Mouse (Mus musculus): ENCODE data around the gene Mecom. TPM values are rescaled to one million over a fixed set of nuclear protein-coding genes. Genes with fewer than 3 reads are reported as not detected.
"Not testable (repeated sequence)": the region's sequence is repeated elsewhere in the genome, so short reads cannot be mapped to it uniquely, and the experiment has no call there.

The Mecom gene
- 1 to 10 TPM; 4.9 to 7.0 TPM for total RNA-seq (2021)
- long read RNA-seq, experiment 1 = 0 reads
- long read RNA-seq, experiment 2, partial matches to known transcripts = 0 of 2 reads
- long read RNA-seq, experiment 2, other reads (novel, unspliced or antisense) = 2 of 2 reads

DNA sequence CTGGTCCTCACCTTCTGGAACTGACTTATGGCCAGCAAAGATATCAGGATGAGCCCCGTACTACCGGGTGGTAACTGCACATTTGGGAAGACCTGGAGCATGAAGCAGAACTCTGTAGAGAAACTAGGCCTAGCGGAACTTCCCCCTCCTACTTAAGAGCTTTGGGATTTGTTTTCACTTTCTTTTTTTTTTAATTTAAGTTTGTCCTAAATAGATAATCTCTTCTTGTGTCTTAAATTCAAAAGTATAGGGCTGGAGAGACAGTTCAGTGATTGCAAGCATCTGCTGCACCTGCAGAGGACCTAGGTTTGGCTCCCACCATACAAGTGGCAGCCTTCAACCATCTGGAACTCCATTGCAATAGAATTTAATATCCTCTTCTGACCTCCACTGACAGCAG, at the start of gene Mecom:
Gene Mecom (minus strand): TSS at position 101 of the 400 bp plus-strand sequence.
- no peak for DNase-seq
- intact Hi-C loops (cut with DNase I) = no loop called here

GRCm38 (mm10) chr3:30597271-30597670, 49.5 kb upstream of the Mecom start:
- intact Hi-C loops (cut with DNase I) = loop anchor here (5.0 kb wide), 1 partner anchor 540 kb away; no protein-coding TSS in a partner anchor
- DNase-seq = no peak

- peak; percentile 21 to 41 for DNase-seq
- intact Hi-C loops (cut with DNase I) = loop anchor here (5.0 kb wide), 1 partner anchor 542 kb away; no protein-coding TSS in a partner anchor
These were observed 47.5 kb upstream of the Mecom start for GRCm38 (mm10) chr3:30595111-30595832.

DNA sequence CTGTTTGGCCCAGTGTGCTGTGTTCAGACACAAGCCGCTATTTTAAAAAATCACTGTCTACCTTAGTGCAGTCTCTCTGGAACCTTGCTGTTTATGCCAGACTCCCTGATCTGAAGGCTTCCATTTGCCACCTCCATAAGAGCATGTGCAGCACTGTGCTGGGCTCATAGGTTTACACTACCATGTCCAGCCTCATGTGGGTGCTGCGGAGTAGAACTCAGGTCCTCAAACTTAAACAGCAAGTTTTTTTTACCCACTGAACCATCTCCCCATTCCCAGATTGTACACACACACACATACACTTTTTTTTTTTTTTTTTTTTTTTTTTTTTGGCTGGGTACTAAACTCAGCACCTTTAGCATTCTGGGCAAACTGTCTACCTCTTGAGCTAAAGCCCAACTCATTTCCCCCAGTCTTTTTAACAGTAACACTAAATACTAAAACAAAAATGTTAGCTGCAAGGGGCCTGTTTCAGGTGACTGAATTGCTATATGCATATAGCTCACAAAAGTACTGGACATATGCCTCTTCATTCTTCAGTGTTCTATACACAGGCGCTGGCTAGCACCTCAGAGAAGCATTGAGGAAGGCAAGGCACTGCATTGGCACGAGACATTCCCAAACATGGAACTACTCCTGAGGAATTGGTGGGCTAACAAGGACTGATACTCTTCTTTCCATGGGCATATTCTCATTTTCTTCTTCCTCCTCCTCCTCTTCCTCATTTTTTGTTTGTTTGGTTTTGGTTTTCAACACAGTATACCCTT, 46.1 kb upstream of the Mecom start:
- intact Hi-C loops (cut with DNase I) = loop anchor here (5.0 kb wide), 1 partner anchor 383 kb away; no protein-coding TSS in a partner anchor
- no peak for DNase-seq

DNA sequence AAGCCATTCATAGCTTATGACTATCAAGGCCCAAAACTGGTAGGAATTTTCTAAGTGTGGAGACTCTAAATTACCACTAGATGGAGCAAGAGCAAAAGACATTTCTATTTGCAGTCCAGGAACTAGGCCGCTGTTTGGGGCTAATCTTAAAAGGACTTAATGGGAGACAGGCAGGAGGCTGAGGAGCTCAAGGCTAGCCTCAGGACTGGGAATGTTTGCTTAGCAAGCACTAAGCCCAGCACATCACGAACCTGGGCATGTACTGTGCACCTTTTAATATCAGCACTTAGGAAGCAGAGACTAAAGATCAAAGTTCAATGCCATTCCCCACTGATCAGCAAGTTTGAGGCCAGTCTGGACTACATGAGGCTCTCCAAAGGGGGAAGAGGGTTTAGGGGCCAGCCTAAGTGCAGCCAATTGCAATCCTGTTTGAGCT, 44.6 kb upstream of the Mecom start:
- intact Hi-C loops (cut with DNase I) = loop anchor here (5.0 kb wide), 1 partner anchor 385 kb away; no protein-coding TSS in a partner anchor
- DNase-seq = peak in 1 of 2 experiments; percentile 16

- intact Hi-C loops (cut with DNase I) = no loop called here
- no peak for DNase-seq
These were observed 41.1 kb upstream of the Mecom start for GRCm38 (mm10) chr3:30588865-30589264.

- intact Hi-C loops (cut with DNase I) = no loop called here
- DNase-seq = no peak
These were observed 25.7 kb upstream of the Mecom start for GRCm38 (mm10) chr3:30573549-30573948.

DNA sequence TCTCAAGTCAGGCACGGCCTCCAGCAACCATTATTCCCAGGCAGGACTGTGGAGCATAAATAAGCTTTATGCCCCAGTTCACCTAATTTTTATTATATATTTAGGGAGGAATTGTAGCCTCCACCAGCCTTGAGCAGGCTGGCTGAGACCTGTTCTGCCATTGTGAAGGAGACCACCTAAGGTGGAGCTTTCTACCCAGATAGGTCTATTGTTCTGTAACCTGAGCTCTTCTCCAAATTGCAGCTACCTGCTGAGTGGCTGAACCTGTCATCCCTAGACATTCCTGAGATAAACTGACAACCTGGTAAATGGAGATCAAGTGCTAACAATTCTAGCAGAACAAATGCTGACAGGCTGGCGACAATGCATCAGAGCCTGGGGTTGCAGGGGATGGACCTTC, 18.5 kb upstream of the Mecom start:
- DNase-seq; intact Hi-C loops (cut with DNase I): not testable (repeated sequence)

GRCm38 (mm10) chr3:30560677-30561314, 13.0 kb upstream of the Mecom start:
- no peak for DNase-seq

DNA sequence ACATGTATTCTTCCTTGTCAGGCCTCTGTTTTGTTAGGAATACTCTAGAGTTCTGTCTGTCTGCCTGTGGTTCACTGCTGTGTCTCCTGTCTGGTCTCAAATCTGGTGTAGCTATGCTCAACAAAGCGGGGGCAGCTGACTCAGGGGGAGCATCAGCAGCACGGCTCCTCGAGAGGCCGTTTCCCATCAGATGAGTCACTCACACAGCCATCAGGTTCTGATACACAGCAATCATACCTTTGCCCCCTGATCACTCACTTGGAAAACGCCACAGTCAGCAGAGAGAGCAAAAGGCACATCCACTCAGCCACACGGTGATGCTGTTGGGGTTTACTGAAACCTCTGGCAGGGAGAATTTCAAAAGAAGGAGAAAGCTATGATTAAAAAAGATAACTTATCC, 5.9 kb upstream of the Mecom start:
- intact Hi-C loops (cut with DNase I) = no loop called here
- no peak for DNase-seq

More at GRCm38 (mm10) chr3:30560677-30561314, 13.0 kb upstream of the Mecom start:
- intact Hi-C loops (cut with DNase I) = no loop called here

GRCm38 (mm10) chr3:30550218-30550617, 2.4 kb upstream of the Mecom start:
- intact Hi-C loops (cut with DNase I) = no loop called here
- no peak for DNase-seq

DNA sequence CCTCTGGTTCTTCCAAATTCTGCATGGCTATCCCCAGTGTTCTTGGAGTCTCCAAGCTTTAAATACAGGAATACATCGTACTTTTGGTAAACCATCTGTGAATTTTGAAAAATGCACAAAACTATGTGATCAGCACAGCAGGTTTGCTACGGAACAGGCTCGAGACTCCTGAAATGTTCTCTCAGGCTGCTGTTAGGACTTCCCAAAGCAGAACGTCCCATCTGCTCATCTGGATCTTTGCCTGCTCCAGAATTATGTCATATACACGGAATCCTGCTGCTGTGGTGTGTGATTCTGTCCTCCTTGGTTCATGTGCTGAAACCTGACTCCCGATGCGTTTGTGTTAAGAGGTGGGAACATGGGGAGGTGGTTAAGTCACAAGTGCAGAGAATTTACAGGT, 1.1 kb upstream of the Mecom start:
- intact Hi-C loops (cut with DNase I) = no loop called here
- no peak for DNase-seq

DNA sequence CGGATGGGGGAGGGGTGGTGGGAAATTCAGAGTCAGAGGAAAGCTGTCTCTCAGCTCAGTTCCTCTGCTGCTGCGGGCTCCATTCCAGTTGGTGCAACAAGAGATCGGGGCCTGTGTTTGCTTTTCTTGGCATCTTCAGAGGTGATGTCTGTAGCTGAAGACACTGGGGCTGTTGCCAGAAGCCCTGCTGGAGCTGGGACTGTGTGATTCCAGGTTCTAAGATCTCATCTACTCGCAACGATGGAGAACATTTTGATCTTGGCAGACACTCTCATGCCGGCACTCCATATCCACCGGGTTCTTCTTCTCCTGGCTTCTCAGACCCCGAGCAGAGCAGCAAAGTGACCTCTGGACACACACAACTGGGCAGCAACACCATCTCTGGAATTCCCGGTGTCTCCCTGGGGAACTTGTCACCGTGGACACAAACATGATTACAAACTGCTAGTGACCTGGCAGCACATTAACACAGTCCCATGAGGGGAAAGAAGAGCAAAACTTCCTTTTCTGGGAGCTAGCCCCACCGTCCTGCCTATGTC, 908 bp downstream of the Mecom start:
- peak; percentile 59 to 74 for DNase-seq
- intact Hi-C loops (cut with DNase I) = no loop called here

DNA sequence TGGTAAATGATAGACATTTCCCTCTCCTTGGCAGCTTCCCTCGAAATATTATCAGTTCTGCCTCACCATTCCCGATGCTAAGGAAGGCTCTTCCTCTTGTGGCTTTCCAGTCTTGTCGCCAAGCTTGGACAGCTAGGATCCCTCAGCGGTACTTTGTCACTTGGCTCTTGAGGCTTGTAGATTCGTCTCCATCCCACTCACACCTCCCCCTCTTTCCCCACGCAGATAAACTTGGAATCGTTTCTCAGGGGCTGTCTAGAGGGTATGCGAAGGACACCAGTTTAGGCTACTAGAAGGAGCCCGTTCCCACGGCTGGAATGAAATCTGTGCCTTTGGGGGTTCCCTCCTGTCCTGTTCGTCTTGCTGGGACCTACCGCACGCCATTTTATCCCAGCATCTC, 1.4 kb downstream of the Mecom start:
- no peak for DNase-seq
- intact Hi-C loops (cut with DNase I) = no loop called here

- intact Hi-C loops (cut with DNase I) = no loop called here
- no peak for DNase-seq
These were observed 2.6 kb downstream of the Mecom start for GRCm38 (mm10) chr3:30545246-30545645.

DNA sequence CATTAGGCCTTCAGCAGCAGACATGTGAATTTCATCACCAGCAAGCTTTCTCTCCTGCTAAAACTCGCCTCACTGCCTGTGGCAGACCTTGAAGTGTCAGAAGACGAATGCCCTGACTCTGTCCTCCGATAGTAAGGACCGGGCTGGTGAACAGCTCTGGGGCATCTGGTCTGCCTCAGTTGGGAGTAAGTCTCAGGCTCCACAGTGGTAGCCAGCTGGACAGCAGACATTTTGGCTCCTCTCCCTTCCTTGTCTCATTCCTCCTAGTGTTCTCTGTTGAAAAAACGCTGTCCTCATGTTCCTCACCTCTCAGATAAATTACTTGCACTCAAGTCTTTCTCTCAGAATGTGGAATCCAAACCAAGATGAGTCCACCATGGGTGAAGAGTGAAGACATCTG, 3.5 kb downstream of the Mecom start:
- no peak for DNase-seq
- intact Hi-C loops (cut with DNase I) = no loop called here

GRCm38 (mm10) chr3:30535821-30536220, 12.0 kb downstream of the Mecom start:
- intact Hi-C loops (cut with DNase I) = no loop called here
- no peak for DNase-seq

DNA sequence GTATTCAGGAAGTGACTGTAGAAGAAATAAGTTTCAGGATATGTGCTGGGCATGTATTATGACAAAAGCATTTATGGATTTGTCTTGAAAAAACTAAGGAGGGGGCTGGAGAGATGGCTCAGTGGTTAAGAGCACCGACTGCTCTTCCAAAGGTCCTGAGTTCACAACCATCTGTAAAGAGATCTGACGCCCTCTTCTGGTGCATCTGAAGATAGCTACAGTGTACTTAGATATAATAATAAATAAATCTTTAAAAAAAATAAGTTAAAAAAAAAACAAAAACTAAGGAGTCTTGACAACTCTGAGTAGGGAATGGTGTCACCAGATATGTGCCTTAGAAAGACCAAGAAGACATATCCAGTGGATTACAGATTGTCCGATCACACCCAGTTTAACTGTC, 27.1 kb downstream of the Mecom start:
- not testable (repeated sequence) for DNase-seq
- intact Hi-C loops (cut with DNase I) = loop anchor here (5.0 kb wide), 1 partner anchor 523 kb away; no protein-coding TSS in a partner anchor

- intact Hi-C loops (cut with DNase I) = no loop called here
These were observed 28.4 kb downstream of the Mecom start for GRCm38 (mm10) chr3:30519425-30519824.

DNA sequence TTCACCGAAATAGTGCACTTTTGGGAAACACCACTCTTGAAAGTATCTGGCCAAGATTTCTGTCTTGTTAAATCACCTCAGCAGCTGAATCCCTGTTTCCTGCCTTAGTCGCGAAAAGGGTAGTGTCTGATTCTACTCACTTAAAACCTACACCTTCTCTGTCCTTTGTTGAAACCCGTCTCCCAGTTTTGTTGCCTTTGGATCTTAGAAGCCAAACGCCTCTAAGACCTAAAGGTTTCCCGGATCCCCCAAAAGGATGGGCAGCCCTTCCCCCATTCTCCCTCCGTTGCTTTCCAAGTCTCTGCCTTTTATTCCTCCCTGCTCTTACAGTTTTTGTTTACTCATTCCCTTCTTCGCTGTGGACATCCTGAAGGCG, 32.0 kb downstream of the Mecom start:
- intact Hi-C loops (cut with DNase I) = no loop called here
- no peak for DNase-seq

More at GRCm38 (mm10) chr3:30519425-30519824, 28.4 kb downstream of the Mecom start:
- no peak for DNase-seq
